ENCODE assay signal across 17 mouse cellular contexts in genomic region chr3:89847126-89847525, GRCm38 (mm10). TPM values are rescaled to one million over a fixed set of nuclear protein-coding genes. Genes with fewer than 3 reads are reported as not detected.
A peak's percentile ranks its signal among the peaks of the same experiment; 100 is the strongest.
DNase-seq lines count a peak whose midpoint lies in the region; ATAC-seq and TF ChIP-seq lines count a peak whose summit lies in the region.
"Had no signal": no experiment of that assay in that cellular context is flagged by ENCODE, and none has a peak within 500 bp of the region (broad histone marks: within the 10 kb centered on the region; RNA-seq: fewer than 3 reads in every experiment).

No protein-coding gene starts in this region.

- 76% methylated on average over 3 of the region's 3 CpGs for WGBS in heart, embryonic 16.5 days
- WGBS in liver, embryonic 14.5 days (ENCODE audit: insufficient replicate concordance): 62% methylated on average over 3 of the region's 3 CpGs

- no peak overlapping the region for H3K4me2 ChIP-seq in heart, embryonic 16.5 days (ENCODE audit: low read depth, low read length)
- H3K4me2 ChIP-seq in liver, embryonic 14.5 days (ENCODE audit: low read depth): no peak overlapping the region

- no peak for TF ChIP-seq POLR2A in MEL (IDR thresholded peaks at IDR 0.05; ENCODE audit: control insufficient read depth in 1 of 2, insufficient read depth in 1 of 2, low read depth in 1 of 2, low read length in 2 of 2, poor library complexity in 1 of 2)
- TF ChIP-seq POLR2A in cortical plate, adult 2 months (IDR thresholded peaks at IDR 0.05; ENCODE audit: extremely low read depth, insufficient read depth, low read length): no peak

- TF ChIP-seq RAD21 in MEL (IDR thresholded peaks at IDR 0.05; ENCODE audit: low read depth, low read length): peak; percentile 25

- no peaks in the 10 kb centered on the region for H3K4me1 ChIP-seq in heart, embryonic 16.5 days (ENCODE audit: control insufficient read depth, insufficient read depth, low read length)
- H3K4me1 ChIP-seq in liver, embryonic 14.5 days (replicated peaks; ENCODE audit: control insufficient read depth in 2 of 2, insufficient read depth in 2 of 2, low read length in 1 of 2): peaks cover 6 to 9% of the 10 kb centered on the region in 2 experiments
- H3K4me1 ChIP-seq in MEL (ENCODE audit: control insufficient read depth in 1 of 2, insufficient read depth in 2 of 2, low read length in 2 of 2): peaks cover 6 to 9% of the 10 kb centered on the region in 2 experiments; a peak in 3 of 4 replicates
- no peaks in the 10 kb centered on the region for H3K4me1 ChIP-seq in cortical plate, adult 2 months (ENCODE audit: control insufficient read depth, insufficient read depth, low read length)

- no peak for ATAC-seq in heart, embryonic 16.5 days (replicated peaks; ENCODE audit: extremely low read depth, insufficient read depth, low FRiP score)
- no peak for ATAC-seq in liver, embryonic 14.5 days (ENCODE audit: insufficient read depth)
- ATAC-seq: CD4-positive, CD25-positive, alpha-beta regulatory T cell, adult 4 months; forebrain, embryonic 16.5 days; inflammation-experienced regulatory T-cells, adult 6 months had no signal

- H3K79me2 ChIP-seq in MEL (ENCODE audit: control insufficient read depth, insufficient read depth, low read length, poor library complexity): no peaks in the 10 kb centered on the region

- no peak for TF ChIP-seq EP300 in liver, embryonic 14.5 days (IDR thresholded peaks at IDR 0.05; ENCODE audit: low read depth)
- no peak for TF ChIP-seq EP300 in MEL (IDR thresholded peaks at IDR 0.05; ENCODE audit: low read depth in 1 of 2, low read length in 2 of 2)

- peak overlapping the region; percentile 74 for H3K27ac ChIP-seq in heart, embryonic 16.5 days (ENCODE audit: low read length)
- H3K27ac ChIP-seq in liver, embryonic 14.5 days: no peak overlapping the region
- H3K27ac ChIP-seq in MEL (ENCODE audit: control insufficient read depth, low read depth, low read length): no peak overlapping the region
- no peak overlapping the region for H3K27ac ChIP-seq in cortical plate, adult 2 months (ENCODE audit: insufficient read depth, low read length)

- H3K27me3 ChIP-seq in heart, embryonic 16.5 days (ENCODE audit: control insufficient read depth, insufficient read depth, low read length): no peaks in the 10 kb centered on the region
- H3K27me3 ChIP-seq in liver, embryonic 14.5 days (ENCODE audit: control insufficient read depth, insufficient read depth, low read length): no peaks in the 10 kb centered on the region
- no peaks in the 10 kb centered on the region for H3K27me3 ChIP-seq in MEL (ENCODE audit: control insufficient read depth in 1 of 2, insufficient read depth in 2 of 2, low read length in 2 of 2)

- H3K9me3 ChIP-seq in heart, embryonic 16.5 days (replicated peaks; ENCODE audit: control insufficient read depth, low read length): peaks cover 2% of the 10 kb centered on the region; the same call in 1 of the 2 replicates
- H3K9me3 ChIP-seq in liver, embryonic 14.5 days (ENCODE audit: control insufficient read depth, low read length): no peaks in the 10 kb centered on the region
- no peaks in the 10 kb centered on the region for H3K9me3 ChIP-seq in MEL (replicated peaks; ENCODE audit: insufficient read depth, low read length)

- peak; percentile 36; the same call in 1 of the 2 replicates for TF ChIP-seq CTCF in liver, embryonic 14.5 days (IDR thresholded peaks at IDR 0.05; ENCODE audit: low read depth)
- peak; percentile 29 to 54 (median 29); a peak in 5 of 6 replicates for TF ChIP-seq CTCF in MEL (IDR thresholded peaks at IDR 0.05 in 2 of 3, conservative IDR thresholded peaks at IDR 0.05 in 1 of 3; ENCODE audit: control insufficient read depth in 1 of 3, insufficient read depth in 1 of 3, low read depth in 2 of 3, low read length in 3 of 3, poor library complexity in 1 of 3, severe bottlenecking in 1 of 3)
- TF ChIP-seq CTCF in cortical plate, adult 2 months (IDR thresholded peaks at IDR 0.05; ENCODE audit: extremely low read depth, insufficient read depth, low read length): 0 out of 2 replicates have a peak, but pooled peaks have one; percentile 3

- DNase-seq in heart, adult 11 months: no peak
- no peak for DNase-seq in liver, embryonic 14.5 days (ENCODE audit: low read depth in 3 of 3, low spot score in 3 of 3)
- no peak for DNase-seq in liver
- peak; percentile 43 for DNase-seq in MEL (ENCODE audit: low read depth, low spot score)
- no peak for DNase-seq in adrenal gland, adult 2 months
- DNase-seq: cerebellum, postnatal 36 days; gastrocnemius, postnatal 10 days; layer of hippocampus, postnatal 36 days; left cerebral cortex, postnatal 4 days; retina, postnatal 1 day; thymus, adult 18-20 months had no signal

- H3K36me3 ChIP-seq in heart, embryonic 16.5 days (ENCODE audit: control insufficient read depth, insufficient read depth): no peaks in the 10 kb centered on the region
- H3K36me3 ChIP-seq in liver, embryonic 14.5 days (replicated peaks; ENCODE audit: control insufficient read depth, insufficient read depth, low read depth): no peaks in the 10 kb centered on the region
- H3K36me3 ChIP-seq in MEL (ENCODE audit: control insufficient read depth in 1 of 2, insufficient read depth in 2 of 2, low read length in 2 of 2): peaks cover 0 to 8% of the 10 kb centered on the region in 2 experiments; a peak in 2 of 4 replicates

- H3K9ac ChIP-seq in heart, embryonic 16.5 days (ENCODE audit: low read length): no peak overlapping the region
- no peak overlapping the region for H3K9ac ChIP-seq in liver, embryonic 14.5 days (replicated peaks)
- no peak overlapping the region for H3K9ac ChIP-seq in MEL (ENCODE audit: control insufficient read depth, low read depth, low read length, poor library complexity, severe bottlenecking)

- H3K4me3 ChIP-seq in heart, embryonic 16.5 days (ENCODE audit: low read length): no peak overlapping the region
- no peak overlapping the region for H3K4me3 ChIP-seq in liver, embryonic 14.5 days (ENCODE audit: insufficient read depth in 1 of 2, low read depth in 2 of 2, low read length in 2 of 2)
- no peak overlapping the region for H3K4me3 ChIP-seq in MEL (ENCODE audit: control insufficient read depth in 1 of 2, insufficient read depth in 1 of 2, low read depth in 2 of 2, low read length in 2 of 2)
- no peak overlapping the region for H3K4me3 ChIP-seq in cortical plate, adult 2 months (ENCODE audit: insufficient read depth, low read length)

TF ChIP-seq in MEL, 35 proteins besides CTCF, POLR2A, EP300 and RAD21:
- peak; percentile 56 for TF ChIP-seq SMC3 (IDR thresholded peaks at IDR 0.05; ENCODE audit: low read depth, low read length)
- no peak for TF ChIP-seq TCF12 (IDR thresholded peaks at IDR 0.05; ENCODE audit: low read depth, low read length)
- TF ChIP-seq ZC3H11A (IDR thresholded peaks at IDR 0.05; ENCODE audit: low read depth, low read length): 0 out of 2 replicates have a peak, but pooled peaks have one; percentile 13

RNA-seq across cellular contexts. Expression of gene She, which starts 16.0 kb away (rescaled TPM):
- polyA plus RNA-seq in heart, embryonic 16.5 days (2015; fragmentation: Nextera tagmentation; extraction: Ambion mirVana): 4.8 and 7.2 TPM in 2 replicates
- polyA plus RNA-seq in liver, embryonic 14.5 days (2012; rRNA removed): 0.50 and 0.55 TPM in 2 replicates
- polyA plus RNA-seq in liver, embryonic 14.5 days (2014; fragmentation: Nextera tagmentation; extraction: Ambion mirVana): 0.81 and 0.86 TPM in 2 replicates
- 3.3 and 5.3 TPM in 2 replicates for total RNA-seq in MEL (2012; rRNA removed)
- 1 to 10 TPM in 1 of 2 experiments, not detected in 1; 3.5 TPM for polyA plus RNA-seq in MEL (2012; ENCODE audit: insufficient read depth in 1 of 2, insufficient read length in 2 of 2, low read depth in 1 of 2, low replicate concordance in 2 of 2, missing spikeins in 1 of 2)
- 2.2 TPM in 2 replicates for polyA plus RNA-seq in cortical plate, adult 2 months (2012; rRNA removed)
- total RNA-seq in adrenal gland, adult 2 months (2021): 10 to 100 TPM in 1 of 2 experiments, 1 to 10 TPM in 1; 5.8 to 11.3 TPM
- polyA plus RNA-seq in adrenal gland, adult 2 months (2012; rRNA removed): 2.8 and 4.0 TPM in 2 replicates
- total RNA-seq: hematopoietic stem cell, adult 5-6 weeks had no signal
